Mouse (Mus musculus) hindbrain, embryonic 11.5 days (tissue): ENCODE results near the gene Ggnbp2. TPM values are rescaled to one million over a fixed set of nuclear protein-coding genes. Genes with fewer than 3 reads are reported as not detected.
A peak's percentile ranks its signal among the peaks of the same experiment; 100 is the strongest.
"Not testable (repeated sequence)": the region's sequence is repeated elsewhere in the genome, so short reads cannot be mapped to it uniquely, and the experiment has no call there.

Experiments used
- ATAC-seq: fragments of 200-750 bp; cut with Nextera tagmentation; 2 replicates; pipeline ENCODE4 v1.8.0; 2017; ENCODE audit warnings: mild to moderate bottlenecking, moderate TSS enrichment, moderate library complexity; ENCODE audit not compliant: low FRiP score
- DNase-seq: peaks from one replicate; pipeline ENCODE4 v3.0.0-alpha.2; 2015; ENCODE audit warnings: low spot score
- H3K27ac ChIP-seq: fragments of 300-500 bp; sonication (generic); 2 replicates; pipeline ENCODE4 v1.5.1; 2014; ENCODE audit warnings: mild to moderate bottlenecking, low read depth, low read length
- H3K27me3 ChIP-seq: fragments of 300-500 bp; sonication (generic); 2 replicates; pipeline ENCODE4 v1.6.1; 2014; ENCODE audit warnings: mild to moderate bottlenecking, low read length, moderate library complexity, mixed read lengths; ENCODE audit not compliant: control insufficient read depth, insufficient read depth
- H3K36me3 ChIP-seq: fragments of 300-500 bp; sonication (generic); 2 replicates; pipeline ENCODE4 v1.6.1; 2014; ENCODE audit warnings: mild to moderate bottlenecking, low read length, moderate library complexity, mixed read lengths; ENCODE audit not compliant: control insufficient read depth, insufficient read depth
- H3K4me1 ChIP-seq: fragments of 300-500 bp; sonication (generic); replicated peaks from 2 replicates; pipeline ENCODE4 v1.6.1; 2014; ENCODE audit warnings: low read length, mixed read lengths; ENCODE audit not compliant: control insufficient read depth, insufficient read depth
- H3K4me2 ChIP-seq: fragments of 300-500 bp; sonication (generic); replicated peaks from 2 replicates; pipeline ENCODE4 v1.6.1; 2014; ENCODE audit warnings: mild to moderate bottlenecking, low read depth, low read length
- H3K4me3 ChIP-seq: fragments of 300-500 bp; sonication (generic); 2 replicates; pipeline ENCODE4 v1.5.1; 2014; ENCODE audit warnings: low read depth, low read length
- H3K9ac ChIP-seq: fragments of 300-500 bp; sonication (generic); 2 replicates; pipeline ENCODE4 v1.6.1; 2014; ENCODE audit warnings: low read depth, low read length
- H3K9me3 ChIP-seq: fragments of 300-500 bp; sonication (generic); 2 replicates; pipeline ENCODE4 v1.6.1; 2016; ENCODE audit warnings: low read length; ENCODE audit not compliant: control insufficient read depth
- WGBS: fragments of 180-500 bp; shearing (Covaris S2); extraction: QIAGEN DNeasy Blood & Tissue Kit; methylation state at CpG from one replicate; pipeline ENCODE4 v1.1.7; 2014; 5-methylcytosine and 5-hydroxymethylcytosine counted together
- polyA plus RNA-seq: library from polyadenylated mRNA; unstranded; fragments of >200 nt; fragmentation: Nextera tagmentation; extraction: Ambion mirVana; gene quantifications from 2 replicates; pipeline ENCODE4 v1.2.1, GENCODE M21; 2014

The Ggnbp2 gene
- polyA plus RNA-seq, 1 experiment from 2014 or later = 77.3 TPM

- no peaks in the 10 kb centered on the region for H3K9me3 ChIP-seq
- no peak overlapping the region for H3K4me3 ChIP-seq
- H3K27me3 ChIP-seq = no peaks in the 10 kb centered on the region
- ATAC-seq = no peak
- no peak for DNase-seq
- H3K9ac ChIP-seq = no peak overlapping the region
- H3K27ac ChIP-seq = no peak overlapping the region
- 94% methylated on average over 15 of the region's 15 CpGs for WGBS
- H3K36me3 ChIP-seq = no peaks in the 10 kb centered on the region; the same call in 1 of the 2 replicates
- no peaks in the 10 kb centered on the region for H3K4me1 ChIP-seq
- H3K4me2 ChIP-seq = no peak overlapping the region
These were observed 23.7 kb downstream of the Ggnbp2 start for GRCm38 (mm10) chr11:84846741-84847474.

- WGBS = 88% methylated on average over 2 of the region's 2 CpGs
- no peaks in the 10 kb centered on the region for H3K27me3 ChIP-seq
- H3K27ac ChIP-seq = no peak overlapping the region
- H3K9me3 ChIP-seq = no peaks in the 10 kb centered on the region
- 0 out of 2 replicates have a peak, but pooled peaks cover under 1% of the 10 kb centered on the region for H3K36me3 ChIP-seq
- H3K4me2 ChIP-seq = no peak overlapping the region
- H3K9ac ChIP-seq = no peak overlapping the region
- H3K4me3 ChIP-seq = no peak overlapping the region
- ATAC-seq = no peak
- DNase-seq = no peak
- no peaks in the 10 kb centered on the region for H3K4me1 ChIP-seq
These were observed 31.3 kb downstream of the Ggnbp2 start for GRCm38 (mm10) chr11:84839330-84839729.

GRCm38 (mm10) chr11:84829495-84829894 lies 41.1 kb downstream of the Ggnbp2 start:
- not testable (repeated sequence) for H3K36me3 ChIP-seq, H3K4me1 ChIP-seq, DNase-seq, ATAC-seq, H3K9me3 ChIP-seq, H3K27me3 ChIP-seq
- Histone ChIP-seq H3K27ac (0 out of 2 replicates have a peak overlapping the region, but pooled peaks have one; percentile 27), H3K4me3 (peak overlapping the region; percentile 70), H3K4me2 (peak overlapping the region; percentile 97), H3K9ac (peak overlapping the region; percentile 71)
- WGBS = 81% methylated on average over 11 of the region's 11 CpGs

- Histone ChIP-seq H3K4me1 (0 out of 2 replicates have a peak, but pooled peaks cover 3% of the 10 kb centered on the region), H3K9me3 (no peaks in the 10 kb centered on the region), H3K27me3 (no peaks in the 10 kb centered on the region), H3K27ac (0 out of 2 replicates have a peak within 1 kb of the TSS, but pooled peaks have one; percentile 27), H3K9ac (peak within 1 kb of the TSS; percentile 71), H3K36me3 (no peaks in the 10 kb centered on the region), H3K4me3 (peak within 1 kb of the TSS; percentile 70), H3K4me2 (peak within 1 kb of the TSS; percentile 97)
- peak; percentile 85 for DNase-seq
- under 1% methylated on average over 61 of the region's 62 CpGs for whole genome bisulfite sequencing
- ATAC-seq = peak; percentile 93
These were observed 41.9 kb downstream of the Ggnbp2 start, which contains the start of gene Dhrs11 for GRCm38 (mm10) chr11:84828516-84829399. Gene Dhrs11 (minus strand): TSS chr11:84828994.

- no peak overlapping the region for H3K27ac ChIP-seq
- 0 out of 2 replicates have a peak, but pooled peaks cover 3% of the 10 kb centered on the region for H3K4me1 ChIP-seq
- H3K4me2 ChIP-seq = peak overlapping the region; percentile 97
- peak overlapping the region; percentile 70 for H3K4me3 ChIP-seq
- WGBS = 42% methylated on average over 3 of the region's 3 CpGs
- H3K9ac ChIP-seq = peak overlapping the region; percentile 71; the same call in 1 of the 2 replicates
- ATAC-seq = no peak
- DNase-seq = no peak
- no peaks in the 10 kb centered on the region for H3K36me3 ChIP-seq
- no peaks in the 10 kb centered on the region for H3K9me3 ChIP-seq
- no peaks in the 10 kb centered on the region for H3K27me3 ChIP-seq
These were observed 42.6 kb downstream of the Ggnbp2 start for GRCm38 (mm10) chr11:84827901-84828503.

- no peak overlapping the region for H3K27ac ChIP-seq
- 0 out of 2 replicates have a peak, but pooled peaks cover 3% of the 10 kb centered on the region for H3K4me1 ChIP-seq
- H3K4me3 ChIP-seq = no peak overlapping the region
- DNase-seq (no peak), ATAC-seq (no peak)
- H3K9me3 ChIP-seq = no peaks in the 10 kb centered on the region
- H3K27me3 ChIP-seq = no peaks in the 10 kb centered on the region
- H3K36me3 ChIP-seq = no peaks in the 10 kb centered on the region
- H3K9ac ChIP-seq = no peak overlapping the region
- H3K4me2 ChIP-seq = no peak overlapping the region
These were observed 43.1 kb downstream of the Ggnbp2 start for GRCm38 (mm10) chr11:84827492-84827891.

GRCm38 (mm10) chr11:84826185-84826584 lies 44.4 kb downstream of the Ggnbp2 start:
- 0 out of 2 replicates have a peak, but pooled peaks cover 3% of the 10 kb centered on the region for H3K4me1 ChIP-seq
- no peak for DNase-seq
- ATAC-seq = no peak
- WGBS = 80% methylated on average over 3 of the region's 3 CpGs
- H3K4me2 ChIP-seq = no peak overlapping the region
- no peak overlapping the region for H3K4me3 ChIP-seq
- no peaks in the 10 kb centered on the region for H3K9me3 ChIP-seq
- no peak overlapping the region for H3K27ac ChIP-seq
- H3K36me3 ChIP-seq = no peaks in the 10 kb centered on the region
- H3K9ac ChIP-seq = no peak overlapping the region
- H3K27me3 ChIP-seq = no peaks in the 10 kb centered on the region

GRCm38 (mm10) chr11:84825261-84825807 lies 45.3 kb downstream of the Ggnbp2 start:
- H3K4me2 ChIP-seq = no peak overlapping the region
- no peaks in the 10 kb centered on the region for H3K27me3 ChIP-seq
- WGBS = 87% methylated on average over 10 of the region's 10 CpGs
- 0 out of 2 replicates have a peak, but pooled peaks cover 3% of the 10 kb centered on the region for H3K4me1 ChIP-seq
- ATAC-seq (no peak), DNase-seq (no peak)
- no peak overlapping the region for H3K27ac ChIP-seq
- no peaks in the 10 kb centered on the region for H3K36me3 ChIP-seq
- H3K4me3 ChIP-seq = no peak overlapping the region
- H3K9ac ChIP-seq = no peak overlapping the region
- no peaks in the 10 kb centered on the region for H3K9me3 ChIP-seq
